Mouse (Mus musculus) liver, adult (tissue): ENCODE results near the gene Hipk2.

ENCODE experiments used
- GATA4 ChIP-seq: IDR thresholded peaks from 2 replicates; pipeline ENCODE4 v1.6.1; 2014; ENCODE audit warnings: mild to moderate bottlenecking, low read length; ENCODE audit not compliant: insufficient replicate concordance

Gene Hipk2

DNA sequence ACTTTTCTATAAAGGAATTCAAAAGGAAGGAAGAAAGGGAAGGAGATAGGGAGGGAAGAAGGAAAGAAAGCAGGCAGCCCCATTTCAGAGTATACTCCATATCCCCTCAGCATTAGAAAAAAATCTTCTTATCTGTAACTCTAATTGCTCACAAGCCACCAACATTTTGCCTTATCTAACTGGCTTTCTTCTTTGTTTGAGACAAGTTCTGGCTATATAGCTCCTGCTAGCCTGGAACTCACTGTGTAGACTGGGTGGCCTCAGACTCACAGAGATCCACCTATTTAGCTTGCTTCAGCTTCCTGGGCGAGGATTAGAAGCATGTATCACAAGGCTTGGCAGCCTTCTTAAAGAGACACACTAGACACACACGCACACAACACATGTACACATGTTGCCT is 24.2 kb downstream of the Hipk2 start:
- no peak for TF ChIP-seq GATA4

DNA sequence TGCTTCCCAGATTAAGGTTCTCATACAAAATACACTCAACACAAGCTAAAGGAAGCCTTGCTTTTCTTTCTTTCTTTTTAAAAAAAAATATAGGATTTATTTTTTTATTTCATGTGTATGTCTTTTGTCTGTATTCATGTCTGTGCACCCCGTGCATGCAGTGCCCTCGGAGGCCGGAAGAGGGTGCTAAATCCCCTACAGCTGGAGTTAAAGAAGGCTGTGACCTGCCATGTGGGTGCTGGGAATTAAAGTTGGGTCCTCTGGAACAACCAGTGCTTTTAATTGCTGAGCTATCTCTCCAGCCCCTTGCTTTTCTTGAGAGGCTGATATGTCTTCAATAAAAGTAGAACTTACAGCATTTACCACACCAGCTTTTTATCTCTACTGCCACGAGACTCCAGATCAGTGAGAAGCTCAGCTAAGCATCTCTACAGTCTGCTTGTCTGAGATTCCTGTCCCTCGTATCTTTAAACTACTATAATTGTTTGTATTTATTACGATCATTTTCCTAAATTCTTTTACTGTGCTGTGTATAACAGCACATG is 25.2 kb downstream of the Hipk2 start:
- TF ChIP-seq GATA4: no peak

- TF ChIP-seq GATA4: no peak
Measured at GRCm38 (mm10) chr6:38847958-38848910, 27.7 kb downstream of the Hipk2 start.

DNA sequence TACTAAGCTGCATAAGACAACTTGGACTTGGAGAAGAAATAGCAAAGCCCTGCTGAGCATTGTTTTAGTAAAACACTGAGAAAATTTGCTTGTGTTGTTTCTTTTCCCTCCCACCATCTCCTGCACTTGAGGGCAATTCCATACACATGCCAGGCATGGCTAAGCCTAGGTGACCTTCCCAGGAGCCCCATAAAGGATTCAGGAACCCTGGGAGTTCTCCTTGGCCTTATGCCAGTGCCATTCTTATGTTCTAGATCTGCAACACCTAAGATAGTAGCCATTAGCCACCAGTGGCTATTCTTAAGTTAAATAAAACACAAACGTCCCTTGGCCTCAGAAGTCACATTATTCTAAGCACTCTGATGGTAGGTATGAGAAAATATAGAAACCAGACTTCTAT is 28.5 kb downstream of the Hipk2 start:
- no peak for TF ChIP-seq GATA4

GRCm38 (mm10) chr6:38846330-38847195 is 29.4 kb downstream of the Hipk2 start:
- no peak for TF ChIP-seq GATA4

GRCm38 (mm10) chr6:38845876-38846275 is 30.1 kb downstream of the Hipk2 start:
- no peak for TF ChIP-seq GATA4

- no peak for TF ChIP-seq GATA4
Measured at GRCm38 (mm10) chr6:38845117-38845516, 30.8 kb downstream of the Hipk2 start.

- TF ChIP-seq GATA4: no peak
Measured at GRCm38 (mm10) chr6:38841551-38841950, 34.4 kb downstream of the Hipk2 start.

- no peak for TF ChIP-seq GATA4
Measured at GRCm38 (mm10) chr6:38840780-38841179, 35.2 kb downstream of the Hipk2 start.

- TF ChIP-seq GATA4: no peak
Measured at GRCm38 (mm10) chr6:38840380-38840779, 35.6 kb downstream of the Hipk2 start.

DNA sequence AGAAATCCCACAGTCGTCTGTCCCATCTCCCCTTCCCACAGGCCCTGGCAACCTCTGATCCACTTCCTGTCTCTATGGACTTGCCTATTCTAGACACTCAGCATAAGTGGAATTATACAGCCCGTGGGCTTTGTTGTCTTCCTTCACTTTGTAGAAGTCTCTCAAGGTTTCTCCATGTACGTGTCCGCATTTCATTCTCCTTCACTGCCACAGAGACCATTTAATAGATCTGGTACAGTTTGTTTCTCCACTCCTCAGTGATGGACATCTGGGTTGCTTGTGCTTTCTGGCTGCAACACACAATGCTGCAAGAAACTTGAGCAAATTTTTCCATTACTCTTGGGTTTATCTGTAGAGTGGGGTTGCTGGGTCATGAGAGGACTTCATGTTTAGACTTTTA is 36.1 kb downstream of the Hipk2 start:
- no peak for TF ChIP-seq GATA4

GRCm38 (mm10) chr6:38838061-38838460 is 37.9 kb downstream of the Hipk2 start:
- no peak for TF ChIP-seq GATA4

- TF ChIP-seq GATA4: no peak
Measured at GRCm38 (mm10) chr6:38835217-38835616, 40.7 kb downstream of the Hipk2 start.

DNA sequence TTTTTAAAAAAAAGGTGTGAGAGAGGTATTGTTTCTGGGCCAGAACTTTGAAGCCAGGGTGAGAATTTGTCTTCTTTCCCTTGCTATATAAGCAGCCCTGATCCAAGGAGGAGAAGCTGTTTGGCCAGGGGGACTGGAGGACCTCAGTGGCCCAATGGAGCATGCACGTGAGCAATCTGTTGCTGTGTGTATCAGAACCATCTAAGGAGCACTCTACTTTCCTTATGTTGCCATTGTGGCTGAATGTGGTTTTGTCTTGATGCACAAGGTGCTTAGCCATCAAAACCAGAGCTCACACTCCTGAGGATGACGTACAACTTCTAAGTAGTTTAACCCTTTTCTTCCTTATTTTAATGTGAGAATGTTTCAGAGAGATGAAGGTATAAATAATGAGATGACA is 41.2 kb downstream of the Hipk2 start:
- TF ChIP-seq GATA4: no peak

DNA sequence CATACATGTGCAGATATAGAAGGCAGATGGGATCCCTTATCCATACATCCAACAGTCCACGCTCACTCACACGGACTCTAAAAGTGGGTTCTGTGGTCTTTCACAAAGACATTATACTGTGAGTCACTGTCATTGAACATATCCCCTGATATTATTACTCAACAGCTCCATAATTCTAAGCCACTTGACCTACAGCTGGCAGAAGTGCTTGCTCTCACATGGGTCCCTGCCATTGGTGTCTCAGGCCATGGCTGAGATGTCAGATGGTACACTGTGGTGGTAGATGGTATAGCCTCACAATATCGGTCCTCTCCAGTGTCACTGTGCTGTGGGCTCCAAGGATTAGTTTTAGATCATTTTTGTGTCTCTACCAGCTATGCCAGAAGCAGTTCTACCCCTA is 42.2 kb downstream of the Hipk2 start:
- TF ChIP-seq GATA4: no peak

DNA sequence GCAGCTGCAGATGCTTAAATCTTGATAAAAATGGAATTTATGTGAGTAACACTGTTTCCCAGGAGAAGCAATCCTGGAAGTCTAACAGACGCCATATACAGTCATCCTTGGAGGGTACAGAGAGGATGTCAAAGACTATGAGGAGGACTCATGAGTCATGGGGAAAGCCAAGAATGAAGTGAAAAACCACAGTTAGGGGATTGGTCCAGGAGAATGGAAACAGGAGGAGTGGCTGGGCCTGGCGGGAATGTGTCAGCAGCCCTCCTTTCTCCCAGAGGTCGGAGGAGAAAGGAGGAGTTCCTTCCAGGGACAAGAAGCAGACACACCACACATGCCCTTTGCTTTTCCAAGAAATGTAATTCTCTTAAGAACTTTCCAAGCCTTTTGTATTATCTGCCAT is 46.5 kb downstream of the Hipk2 start:
- TF ChIP-seq GATA4: no peak
